Mouse (Mus musculus) ovary, postnatal 10 days (tissue): ENCODE results near the gene Tepp.

ENCODE experiments used
- DNase-seq: peaks from one replicate; pipeline ENCODE4 v3.0.0; 2022; ENCODE audit warnings: low spot score

The Tepp gene

DNA sequence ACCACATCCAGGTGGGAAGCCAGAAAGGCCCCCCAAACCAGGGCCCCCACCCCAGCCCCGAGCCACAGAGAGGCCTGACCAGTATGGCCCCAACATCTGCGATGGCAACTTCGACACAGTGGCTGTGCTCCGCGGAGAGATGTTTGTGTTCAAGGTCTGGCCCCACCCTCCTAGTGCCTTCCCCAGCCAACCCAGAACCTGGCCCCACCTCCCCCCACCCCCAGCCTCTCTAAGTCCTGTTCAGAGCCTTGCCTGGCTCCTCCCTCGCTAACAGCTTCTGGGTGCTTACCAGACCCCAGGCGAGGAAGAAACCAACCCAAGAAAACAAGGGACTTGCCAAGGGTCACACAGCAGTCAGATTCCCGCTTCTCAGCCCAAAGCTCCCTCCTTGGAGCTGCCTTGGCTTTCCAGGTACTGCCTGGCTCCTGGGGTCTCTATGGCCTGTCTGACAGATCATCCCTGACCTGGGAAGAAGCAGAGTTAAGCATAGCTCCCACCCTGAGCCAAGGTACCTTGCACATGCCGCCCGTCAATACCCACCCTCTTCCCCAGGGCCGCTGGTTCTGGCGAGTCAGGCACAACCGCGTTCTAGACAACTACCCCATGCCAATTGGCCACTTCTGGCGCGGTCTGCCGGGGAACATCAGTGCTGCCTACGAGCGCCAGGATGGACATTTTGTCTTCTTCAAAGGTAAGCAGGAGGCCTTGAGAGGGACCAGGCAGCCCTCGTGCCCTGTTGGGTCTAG, 59.4 kb downstream of the Tepp start:
- DNase-seq, result no peak

DNA sequence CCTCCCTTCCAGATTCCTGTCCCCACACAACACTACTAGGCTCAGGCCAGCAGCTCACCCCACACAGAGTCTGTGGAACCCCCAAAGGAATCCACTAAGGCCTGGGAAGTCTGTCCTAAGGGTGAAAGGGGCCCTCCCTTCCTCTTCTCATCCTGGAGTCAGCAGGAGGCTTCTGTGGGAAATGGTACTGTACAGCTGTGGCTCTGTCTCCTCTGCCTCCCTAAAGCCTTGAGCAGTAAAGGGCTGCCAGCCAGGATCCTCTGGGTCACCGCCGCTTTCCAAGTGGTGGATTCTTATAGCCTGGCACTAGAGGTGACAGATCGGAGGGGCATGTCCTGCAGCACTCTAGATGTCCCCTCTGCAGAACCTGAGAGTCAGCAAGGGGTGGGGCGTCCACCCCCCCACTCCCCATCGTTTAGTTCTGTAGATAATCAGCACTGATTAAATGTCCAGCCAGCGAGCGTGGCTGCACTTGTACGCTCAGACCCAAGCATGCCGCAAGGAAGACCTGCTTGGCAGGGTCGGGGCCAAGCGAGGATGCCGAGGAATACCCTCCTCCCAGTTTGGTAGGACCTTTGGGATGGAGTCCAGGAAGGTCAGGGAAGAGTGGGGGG, 63.1 kb downstream of the Tepp start:
- no peak for DNase-seq

DNA sequence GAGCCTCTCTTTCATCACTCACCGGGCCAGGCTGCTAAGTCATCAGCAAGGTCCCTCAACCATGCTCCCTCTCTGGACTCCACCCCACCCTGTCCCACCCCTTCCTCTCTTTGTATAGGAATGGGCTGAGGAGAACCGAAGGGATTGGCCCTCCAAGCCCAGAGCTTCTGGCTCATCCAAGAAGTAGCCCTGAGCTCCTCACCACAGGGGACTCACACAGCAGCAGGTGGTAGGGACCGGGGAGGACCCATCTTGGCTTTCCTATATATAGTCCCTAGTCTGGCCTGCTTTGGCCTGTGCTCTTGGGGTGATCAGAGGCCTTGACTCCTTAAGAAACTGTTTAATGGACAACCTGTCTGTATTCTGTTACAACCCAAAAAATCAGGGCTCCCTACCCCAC, 64.1 kb downstream of the Tepp start:
- DNase-seq, result no peak

DNA sequence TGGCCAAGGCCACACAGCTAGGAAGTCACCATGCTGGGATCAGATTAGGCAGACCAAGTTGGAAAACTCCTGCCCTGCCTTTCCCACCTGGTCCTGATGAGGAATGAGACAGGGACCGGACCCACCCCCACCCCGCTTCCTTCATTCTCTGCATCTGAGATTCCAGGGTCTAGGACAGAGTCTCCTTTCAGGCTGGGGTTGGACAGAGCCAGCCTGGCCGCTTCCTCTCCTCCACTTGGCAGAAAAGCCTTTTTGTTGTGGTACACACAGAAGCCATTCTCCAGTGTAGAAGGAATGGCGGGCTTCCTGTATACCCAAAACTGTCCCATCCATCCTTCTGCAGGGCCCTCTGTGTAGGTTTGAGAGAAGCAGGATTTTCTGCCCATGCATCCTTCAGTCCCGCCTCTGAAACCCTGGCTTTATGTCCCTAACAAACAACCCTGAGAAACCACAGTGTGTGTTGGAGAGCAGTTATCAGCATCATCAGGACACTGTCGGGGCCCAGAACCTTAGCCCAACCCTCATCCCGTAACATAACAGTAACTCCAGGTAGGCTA, 65.1 kb downstream of the Tepp start:
- DNase-seq, result no peak
